Mouse (Mus musculus): ENCODE measurements at regions not wholly inside any gene's neighbourhood (a gene's known extent, or its start where the extent isn't known, plus 50 kb on each side); places are given as distances from the start of the nearest gene placed in this dataset.

DNA sequence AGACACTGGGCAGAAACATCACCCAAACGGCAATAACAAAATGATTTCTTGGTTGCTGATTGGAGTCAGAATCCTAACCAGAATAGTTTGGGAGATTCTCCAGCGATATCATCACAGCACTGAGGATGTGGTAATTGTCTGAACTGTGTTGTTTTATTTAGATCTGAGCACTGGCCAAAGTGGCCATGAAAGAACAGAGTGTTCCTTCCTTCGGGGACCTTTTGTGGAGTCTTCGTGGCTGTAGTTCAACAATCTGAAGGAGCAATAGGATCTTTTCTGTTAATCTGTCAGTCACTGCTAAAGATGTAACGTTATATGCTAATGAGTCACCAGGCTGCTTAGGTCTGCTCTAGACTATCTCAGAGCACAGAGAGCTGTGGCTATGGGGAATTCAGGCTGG lies 328.8 kb downstream of the Gxylt1 start:
- WGBS = 86% methylated on average over 5 of the region's 5 CpGs
- TF ChIP-seq CTCF (IDR thresholded peaks at IDR 0.05; ENCODE audit: borderline replicate concordance, control insufficient read depth, extremely low read depth, insufficient read depth, low read length, poor library complexity) (no peak), POLR2A (IDR thresholded peaks at IDR 0.05; ENCODE audit: control insufficient read depth, extremely low read depth, insufficient read depth, low read length, poor library complexity) (no peak)
- Histone ChIP-seq H3K27me3 (ENCODE audit: control insufficient read depth, insufficient read depth, low read length) (no peaks in the 10 kb centered on the region), H3K27ac (ENCODE audit: control insufficient read depth, insufficient read depth, low read length) (no peak overlapping the region), H3K36me3 (ENCODE audit: control insufficient read depth, insufficient read depth, low read length) (no peaks in the 10 kb centered on the region), H3K4me3 (ENCODE audit: control insufficient read depth, insufficient read depth, low read length) (no peak overlapping the region), H3K4me1 (replicated peaks; ENCODE audit: control insufficient read depth, insufficient read depth, low read length) (no peaks in the 10 kb centered on the region)
- DNase-seq = no peak

- no peak for DNase-seq
- TF ChIP-seq POLR2A (IDR thresholded peaks at IDR 0.05; ENCODE audit: control insufficient read depth, extremely low read depth, insufficient read depth, low read length, poor library complexity) (no peak), CTCF (IDR thresholded peaks at IDR 0.05; ENCODE audit: borderline replicate concordance, control insufficient read depth, extremely low read depth, insufficient read depth, low read length, poor library complexity) (no peak)
- no peaks in the 10 kb centered on the region for H3K36me3 ChIP-seq (ENCODE audit: control insufficient read depth, insufficient read depth, low read length)
- H3K27me3 ChIP-seq (ENCODE audit: control insufficient read depth, insufficient read depth, low read length) = no peaks in the 10 kb centered on the region
- 88% methylated on average over 8 of the region's 8 CpGs for WGBS
- H3K27ac ChIP-seq (ENCODE audit: control insufficient read depth, insufficient read depth, low read length) = no peak overlapping the region
- H3K4me3 ChIP-seq (ENCODE audit: control insufficient read depth, insufficient read depth, low read length) = no peak overlapping the region
- H3K4me1 ChIP-seq (replicated peaks; ENCODE audit: control insufficient read depth, insufficient read depth, low read length) = no peaks in the 10 kb centered on the region
Observed at GRCm38 (mm10) chr15:92903821-92904220, 371.2 kb downstream of the Gxylt1 start.

DNA sequence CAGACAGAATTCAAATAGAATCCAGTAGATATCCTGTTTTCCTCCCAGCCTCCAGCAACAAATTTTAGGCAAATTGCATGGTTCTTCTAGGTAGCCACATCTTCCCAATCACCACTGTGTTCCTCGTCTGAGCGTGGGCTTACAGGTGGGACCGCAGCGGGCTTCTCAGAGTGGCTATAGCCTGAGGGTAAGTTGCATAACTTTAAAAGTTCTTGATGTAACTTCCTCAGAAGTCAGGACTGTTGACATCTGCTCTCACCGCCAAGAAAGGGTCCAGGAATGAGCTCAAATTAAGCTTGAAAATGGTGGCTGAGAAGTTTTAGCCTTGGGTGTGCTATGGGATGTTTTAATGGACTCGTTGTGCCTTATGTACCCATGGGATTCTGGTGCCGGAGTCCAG lies 377.7 kb downstream of the Gxylt1 start:
- H3K4me1 ChIP-seq (replicated peaks; ENCODE audit: control insufficient read depth, insufficient read depth, low read length) = no peaks in the 10 kb centered on the region
- TF ChIP-seq POLR2A (IDR thresholded peaks at IDR 0.05; ENCODE audit: control insufficient read depth, extremely low read depth, insufficient read depth, low read length, poor library complexity) (no peak), CTCF (IDR thresholded peaks at IDR 0.05; ENCODE audit: borderline replicate concordance, control insufficient read depth, extremely low read depth, insufficient read depth, low read length, poor library complexity) (no peak)
- 88% methylated on average over 7 of the region's 7 CpGs for WGBS
- no peaks in the 10 kb centered on the region for H3K36me3 ChIP-seq (ENCODE audit: control insufficient read depth, insufficient read depth, low read length)
- no peaks in the 10 kb centered on the region for H3K27me3 ChIP-seq (ENCODE audit: control insufficient read depth, insufficient read depth, low read length)
- no peak overlapping the region for H3K4me3 ChIP-seq (ENCODE audit: control insufficient read depth, insufficient read depth, low read length)
- H3K27ac ChIP-seq (ENCODE audit: control insufficient read depth, insufficient read depth, low read length) = no peak overlapping the region
- no peak for DNase-seq

- H3K27me3 ChIP-seq (ENCODE audit: control insufficient read depth, insufficient read depth, low read length) = no peaks in the 10 kb centered on the region
- no peak for DNase-seq
- H3K4me3 ChIP-seq (ENCODE audit: control insufficient read depth, insufficient read depth, low read length) = no peak overlapping the region
- no peak overlapping the region for H3K27ac ChIP-seq (ENCODE audit: control insufficient read depth, insufficient read depth, low read length)
- 81% methylated on average over 4 of the region's 4 CpGs for WGBS
- H3K36me3 ChIP-seq (ENCODE audit: control insufficient read depth, insufficient read depth, low read length) = no peaks in the 10 kb centered on the region
- H3K4me1 ChIP-seq (replicated peaks; ENCODE audit: control insufficient read depth, insufficient read depth, low read length) = no peaks in the 10 kb centered on the region
- TF ChIP-seq CTCF (IDR thresholded peaks at IDR 0.05; ENCODE audit: borderline replicate concordance, control insufficient read depth, extremely low read depth, insufficient read depth, low read length, poor library complexity) = no peak
- TF ChIP-seq POLR2A (IDR thresholded peaks at IDR 0.05; ENCODE audit: control insufficient read depth, extremely low read depth, insufficient read depth, low read length, poor library complexity) = no peak
Observed at GRCm38 (mm10) chr15:92895836-92896235, 379.1 kb downstream of the Gxylt1 start.

- H3K36me3 ChIP-seq (ENCODE audit: control insufficient read depth, insufficient read depth, low read length) = no peaks in the 10 kb centered on the region
- TF ChIP-seq CTCF (IDR thresholded peaks at IDR 0.05; ENCODE audit: borderline replicate concordance, control insufficient read depth, extremely low read depth, insufficient read depth, low read length, poor library complexity) = no peak
- no peak for TF ChIP-seq POLR2A (IDR thresholded peaks at IDR 0.05; ENCODE audit: control insufficient read depth, extremely low read depth, insufficient read depth, low read length, poor library complexity)
- H3K27me3 ChIP-seq (ENCODE audit: control insufficient read depth, insufficient read depth, low read length) = no peaks in the 10 kb centered on the region
- no peak overlapping the region for H3K4me3 ChIP-seq (ENCODE audit: control insufficient read depth, insufficient read depth, low read length)
- no peaks in the 10 kb centered on the region for H3K4me1 ChIP-seq (replicated peaks; ENCODE audit: control insufficient read depth, insufficient read depth, low read length)
- no peak for DNase-seq
- H3K27ac ChIP-seq (ENCODE audit: control insufficient read depth, insufficient read depth, low read length) = no peak overlapping the region
- 95% methylated on average over 5 of the region's 5 CpGs for WGBS
Observed at GRCm38 (mm10) chr15:92876438-92876837, 398.5 kb downstream of the Gxylt1 start.

DNA sequence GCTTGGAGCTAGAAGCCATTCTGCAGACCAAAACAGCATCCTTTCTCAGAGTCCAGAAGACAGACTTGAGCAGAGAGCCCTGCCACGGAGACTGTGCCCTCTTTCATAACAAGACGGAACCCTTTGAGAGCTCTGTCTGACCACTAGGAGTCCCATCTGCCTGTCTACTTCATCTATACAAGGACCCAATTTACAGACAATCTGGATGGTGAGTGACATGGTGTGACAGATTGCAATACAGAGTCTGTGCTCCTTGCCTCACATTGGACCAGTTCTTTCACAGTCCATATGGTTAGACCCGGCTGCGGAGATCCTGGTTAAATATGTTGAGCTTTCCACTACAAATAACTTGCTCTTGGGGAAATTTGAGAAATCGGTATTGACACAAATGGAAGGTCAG lies 410.9 kb downstream of the Gxylt1 start:
- H3K36me3 ChIP-seq (ENCODE audit: control insufficient read depth, insufficient read depth, low read length) = no peaks in the 10 kb centered on the region
- H3K27me3 ChIP-seq (ENCODE audit: control insufficient read depth, insufficient read depth, low read length) = no peaks in the 10 kb centered on the region
- no peaks in the 10 kb centered on the region for H3K4me1 ChIP-seq (replicated peaks; ENCODE audit: control insufficient read depth, insufficient read depth, low read length)
- TF ChIP-seq CTCF (IDR thresholded peaks at IDR 0.05; ENCODE audit: borderline replicate concordance, control insufficient read depth, extremely low read depth, insufficient read depth, low read length, poor library complexity) (no peak), POLR2A (IDR thresholded peaks at IDR 0.05; ENCODE audit: control insufficient read depth, extremely low read depth, insufficient read depth, low read length, poor library complexity) (no peak)
- no peak overlapping the region for H3K27ac ChIP-seq (ENCODE audit: control insufficient read depth, insufficient read depth, low read length)
- 86% methylated on average over 5 of the region's 5 CpGs for WGBS
- no peak for DNase-seq
- H3K4me3 ChIP-seq (ENCODE audit: control insufficient read depth, insufficient read depth, low read length) = no peak overlapping the region

DNA sequence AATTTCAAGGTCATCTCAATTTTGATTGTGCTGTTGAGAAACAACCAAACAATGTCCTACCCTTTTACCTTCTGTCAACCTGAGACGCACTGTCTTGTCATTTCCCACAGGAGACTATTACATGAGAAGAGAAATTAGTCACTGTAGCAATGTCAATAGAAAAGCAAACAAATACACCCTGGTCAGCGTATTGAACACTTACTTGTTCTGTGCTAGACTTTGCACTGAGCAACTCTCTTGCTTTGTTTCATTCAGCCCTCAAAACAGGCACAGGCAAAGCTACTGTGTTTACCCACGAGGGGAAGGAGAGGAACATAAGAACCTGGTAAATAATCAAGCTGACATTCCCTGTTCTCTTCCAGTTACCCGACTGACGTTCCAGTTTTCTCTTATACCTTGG lies 424.1 kb downstream of the Gxylt1 start:
- Histone ChIP-seq H3K27ac (ENCODE audit: control insufficient read depth, insufficient read depth, low read length) (no peak overlapping the region), H3K27me3 (ENCODE audit: control insufficient read depth, insufficient read depth, low read length) (no peaks in the 10 kb centered on the region), H3K4me1 (replicated peaks; ENCODE audit: control insufficient read depth, insufficient read depth, low read length) (no peaks in the 10 kb centered on the region), H3K36me3 (ENCODE audit: control insufficient read depth, insufficient read depth, low read length) (no peaks in the 10 kb centered on the region), H3K4me3 (ENCODE audit: control insufficient read depth, insufficient read depth, low read length) (no peak overlapping the region)
- no peak for TF ChIP-seq POLR2A (IDR thresholded peaks at IDR 0.05; ENCODE audit: control insufficient read depth, extremely low read depth, insufficient read depth, low read length, poor library complexity)
- TF ChIP-seq CTCF (IDR thresholded peaks at IDR 0.05; ENCODE audit: borderline replicate concordance, control insufficient read depth, extremely low read depth, insufficient read depth, low read length, poor library complexity) = no peak
- DNase-seq = no peak
- WGBS = 78% methylated on average over 5 of the region's 5 CpGs

Measured in thymus, adult 2 months (tissue).